Mouse (Mus musculus): ENCODE measurements around the gene Dhrs13. TPM values are rescaled to one million over a fixed set of nuclear protein-coding genes. Genes with fewer than 3 reads are reported as not detected.

Gene Dhrs13
- polyA plus RNA-seq, 1 experiment from 2014 or later = 17.1 TPM

DNA sequence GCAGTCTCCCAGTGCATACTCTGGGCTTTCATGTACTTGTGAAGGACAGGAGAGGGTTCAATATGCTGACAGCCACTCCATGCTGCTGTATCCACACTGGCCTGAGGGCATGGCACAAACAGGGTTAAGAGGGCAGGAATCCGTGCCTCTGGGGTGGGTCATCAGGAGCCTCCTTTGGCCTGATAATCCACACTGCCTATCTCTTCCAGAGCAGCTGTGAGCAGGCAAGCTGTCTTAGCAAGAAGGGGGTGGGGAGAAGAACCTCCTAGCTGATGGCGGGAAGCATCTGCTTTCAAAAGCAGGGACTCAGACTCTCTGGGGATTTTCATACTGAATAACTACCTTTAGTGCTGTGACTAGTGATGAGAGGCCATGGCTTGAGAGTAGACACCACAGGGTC, 33.8 kb downstream of the Dhrs13 start:
- no peak overlapping the region for H3K4me2 ChIP-seq (replicated peaks; ENCODE audit: low read depth, low read length)
- no peak overlapping the region for H3K27ac ChIP-seq (ENCODE audit: low read length)
- H3K4me3 ChIP-seq (ENCODE audit: low read length) = no peak overlapping the region
- 48% methylated on average over 2 of the region's 2 CpGs for WGBS
- H3K27me3 ChIP-seq (ENCODE audit: insufficient read depth, low read length) = no peaks in the 10 kb centered on the region
- no peaks in the 10 kb centered on the region for H3K4me1 ChIP-seq (ENCODE audit: insufficient read depth, low read length)
- no peaks in the 10 kb centered on the region for H3K9me3 ChIP-seq (ENCODE audit: low read length)
- no peaks in the 10 kb centered on the region for H3K36me3 ChIP-seq (ENCODE audit: insufficient read depth, low read length)
- H3K9ac ChIP-seq (replicated peaks; ENCODE audit: low read length) = no peak overlapping the region
- no peak for ATAC-seq (ENCODE audit: low FRiP score, low TSS enrichment)

- H3K27me3 ChIP-seq (ENCODE audit: insufficient read depth, low read length) = no peaks in the 10 kb centered on the region
- WGBS = 77% methylated on average over 2 of the region's 2 CpGs
- no peak overlapping the region for H3K9ac ChIP-seq (replicated peaks; ENCODE audit: low read length)
- H3K4me1 ChIP-seq (ENCODE audit: insufficient read depth, low read length) = no peaks in the 10 kb centered on the region
- no peak overlapping the region for H3K27ac ChIP-seq (ENCODE audit: low read length)
- H3K4me3 ChIP-seq (ENCODE audit: low read length) = no peak overlapping the region
- H3K9me3 ChIP-seq (ENCODE audit: low read length) = no peaks in the 10 kb centered on the region
- no peak for ATAC-seq (ENCODE audit: low FRiP score, low TSS enrichment)
- H3K4me2 ChIP-seq (replicated peaks; ENCODE audit: low read depth, low read length) = no peak overlapping the region
- no peaks in the 10 kb centered on the region for H3K36me3 ChIP-seq (ENCODE audit: insufficient read depth, low read length)
These were observed 34.6 kb downstream of the Dhrs13 start for GRCm38 (mm10) chr11:78066641-78067040.

GRCm38 (mm10) chr11:78067566-78067965, 35.5 kb downstream of the Dhrs13 start:
- WGBS = 72% methylated on average over 5 of the region's 5 CpGs
- no peak for ATAC-seq (ENCODE audit: low FRiP score, low TSS enrichment)
- no peak overlapping the region for H3K4me2 ChIP-seq (replicated peaks; ENCODE audit: low read depth, low read length)
- 0 out of 2 replicates have a peak, but pooled peaks cover 8% of the 10 kb centered on the region for H3K36me3 ChIP-seq (ENCODE audit: insufficient read depth, low read length)
- H3K9me3 ChIP-seq (ENCODE audit: low read length) = no peaks in the 10 kb centered on the region
- H3K4me3 ChIP-seq (ENCODE audit: low read length) = no peak overlapping the region
- no peak overlapping the region for H3K27ac ChIP-seq (ENCODE audit: low read length)
- H3K9ac ChIP-seq (replicated peaks; ENCODE audit: low read length) = no peak overlapping the region
- no peaks in the 10 kb centered on the region for H3K27me3 ChIP-seq (ENCODE audit: insufficient read depth, low read length)
- H3K4me1 ChIP-seq (ENCODE audit: insufficient read depth, low read length) = no peaks in the 10 kb centered on the region

GRCm38 (mm10) chr11:78069130-78069529, 37.0 kb downstream of the Dhrs13 start:
- no peaks in the 10 kb centered on the region for H3K27me3 ChIP-seq (ENCODE audit: insufficient read depth, low read length)
- H3K27ac ChIP-seq (ENCODE audit: low read length) = no peak overlapping the region
- no peak overlapping the region for H3K9ac ChIP-seq (replicated peaks; ENCODE audit: low read length)
- no peak overlapping the region for H3K4me3 ChIP-seq (ENCODE audit: low read length)
- H3K9me3 ChIP-seq (ENCODE audit: low read length) = no peaks in the 10 kb centered on the region
- no peak overlapping the region for H3K4me2 ChIP-seq (replicated peaks; ENCODE audit: low read depth, low read length)
- H3K4me1 ChIP-seq (ENCODE audit: insufficient read depth, low read length) = no peaks in the 10 kb centered on the region
- 88% methylated on average over 5 of the region's 5 CpGs for WGBS
- ATAC-seq (ENCODE audit: low FRiP score, low TSS enrichment) = no peak
- H3K36me3 ChIP-seq (ENCODE audit: insufficient read depth, low read length) = peaks cover 21% of the 10 kb centered on the region

DNA sequence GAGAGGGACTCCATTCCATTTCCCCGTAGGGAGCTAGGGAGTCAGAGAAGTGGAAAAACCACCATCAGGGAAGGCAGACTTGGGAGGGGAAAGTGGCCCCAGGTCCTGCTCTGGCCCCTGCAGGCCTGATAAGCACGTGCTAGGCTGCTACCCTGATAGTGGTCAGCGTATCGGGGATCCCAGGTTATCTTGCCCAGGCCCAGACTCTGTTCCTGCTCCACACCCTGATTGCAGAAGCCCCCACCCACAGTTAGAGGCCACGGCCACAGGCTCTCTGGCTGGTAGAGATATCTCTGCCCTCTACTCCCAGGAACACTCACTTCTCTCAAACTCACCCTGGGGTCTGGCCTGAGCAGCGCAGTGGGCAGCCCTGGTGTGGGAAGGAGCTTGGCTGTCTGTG, 37.6 kb downstream of the Dhrs13 start:
- no peak; the same call in 1 of the 2 replicates for ATAC-seq (ENCODE audit: low FRiP score, low TSS enrichment)
- Histone ChIP-seq H3K4me1 (ENCODE audit: insufficient read depth, low read length) (no peaks in the 10 kb centered on the region), H3K9me3 (ENCODE audit: low read length) (no peaks in the 10 kb centered on the region), H3K27me3 (ENCODE audit: insufficient read depth, low read length) (no peaks in the 10 kb centered on the region), H3K27ac (ENCODE audit: low read length) (no peak overlapping the region), H3K4me3 (ENCODE audit: low read length) (no peak overlapping the region), H3K36me3 (ENCODE audit: insufficient read depth, low read length) (peaks cover 26% of the 10 kb centered on the region), H3K9ac (replicated peaks; ENCODE audit: low read length) (no peak overlapping the region), H3K4me2 (replicated peaks; ENCODE audit: low read depth, low read length) (no peak overlapping the region)
- 81% methylated on average over 6 of the region's 6 CpGs for WGBS

DNA sequence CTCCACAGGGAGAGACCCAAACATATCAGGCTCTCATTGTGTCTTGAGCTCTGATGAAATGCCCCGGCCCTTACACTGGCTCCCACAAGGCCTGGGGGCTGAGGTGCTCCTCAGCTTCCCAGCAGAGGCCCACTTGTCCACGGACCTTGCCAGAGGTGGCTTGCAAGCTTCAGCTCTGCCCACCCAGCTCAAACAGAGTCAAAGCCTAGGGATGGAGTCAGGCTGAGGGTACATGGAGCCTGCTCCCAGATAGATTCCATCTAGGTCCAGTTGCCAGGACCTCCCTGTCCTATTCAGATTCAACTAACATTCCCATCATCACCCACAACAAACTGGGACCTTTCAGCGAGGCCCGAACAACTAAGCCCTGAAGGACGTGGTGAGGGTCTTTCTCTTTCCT, 39.9 kb downstream of the Dhrs13 start:
- H3K27ac ChIP-seq (ENCODE audit: low read length) = no peak overlapping the region
- peaks cover 44% of the 10 kb centered on the region for H3K36me3 ChIP-seq (ENCODE audit: insufficient read depth, low read length)
- no peaks in the 10 kb centered on the region for H3K9me3 ChIP-seq (ENCODE audit: low read length)
- no peaks in the 10 kb centered on the region for H3K4me1 ChIP-seq (ENCODE audit: insufficient read depth, low read length)
- no peak for ATAC-seq (ENCODE audit: low FRiP score, low TSS enrichment)
- H3K27me3 ChIP-seq (ENCODE audit: insufficient read depth, low read length) = no peaks in the 10 kb centered on the region
- 86% methylated on average over 5 of the region's 5 CpGs for WGBS
- H3K4me2 ChIP-seq (replicated peaks; ENCODE audit: low read depth, low read length) = no peak overlapping the region
- H3K4me3 ChIP-seq (ENCODE audit: low read length) = no peak overlapping the region
- H3K9ac ChIP-seq (replicated peaks; ENCODE audit: low read length) = no peak overlapping the region

DNA sequence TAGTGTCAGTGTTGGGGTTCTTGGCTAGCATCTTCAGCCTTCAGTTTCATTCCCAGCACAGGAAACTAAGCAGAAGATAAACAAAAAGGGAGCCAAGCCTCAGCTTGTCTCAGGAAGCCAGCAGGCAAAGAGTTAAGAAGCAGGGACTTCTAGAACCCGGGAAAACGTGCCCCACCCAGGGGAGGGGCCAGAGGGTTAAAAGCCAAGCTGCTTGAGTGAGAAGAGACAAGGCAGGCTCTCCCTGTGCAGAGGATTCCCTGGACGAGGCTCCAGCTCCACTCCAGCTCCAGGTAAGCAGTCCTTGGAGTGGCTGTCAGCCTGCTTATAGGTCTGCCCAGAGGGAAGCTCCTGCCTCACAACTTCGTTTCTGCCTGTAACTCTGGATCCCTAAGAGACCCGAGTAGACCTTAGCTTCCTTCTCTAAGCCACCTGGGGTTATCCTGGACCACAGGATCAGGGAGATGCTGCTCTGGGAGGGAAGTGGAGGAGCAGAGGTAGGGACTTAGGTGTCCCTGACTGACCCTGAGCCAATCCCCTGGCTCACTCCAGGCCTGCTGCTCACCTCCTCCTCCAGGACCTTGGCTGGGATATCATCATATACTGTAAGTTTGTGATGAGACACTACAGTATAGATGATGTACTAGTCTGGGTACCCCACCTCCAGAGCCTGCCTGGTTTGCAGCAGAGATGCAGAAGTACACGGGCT, 40.5 kb downstream of the Dhrs13 start:
- ATAC-seq (ENCODE audit: low FRiP score, low TSS enrichment) = no peak
- Histone ChIP-seq H3K27ac (ENCODE audit: low read length) (no peak overlapping the region), H3K4me1 (ENCODE audit: insufficient read depth, low read length) (no peaks in the 10 kb centered on the region), H3K4me3 (ENCODE audit: low read length) (no peak overlapping the region), H3K36me3 (ENCODE audit: insufficient read depth, low read length) (peaks cover 48% of the 10 kb centered on the region), H3K9me3 (ENCODE audit: low read length) (no peaks in the 10 kb centered on the region), H3K9ac (replicated peaks; ENCODE audit: low read length) (no peak overlapping the region), H3K27me3 (ENCODE audit: insufficient read depth, low read length) (no peaks in the 10 kb centered on the region), H3K4me2 (replicated peaks; ENCODE audit: low read depth, low read length) (no peak overlapping the region)
- WGBS = 29% methylated on average over 6 of the region's 6 CpGs

DNA sequence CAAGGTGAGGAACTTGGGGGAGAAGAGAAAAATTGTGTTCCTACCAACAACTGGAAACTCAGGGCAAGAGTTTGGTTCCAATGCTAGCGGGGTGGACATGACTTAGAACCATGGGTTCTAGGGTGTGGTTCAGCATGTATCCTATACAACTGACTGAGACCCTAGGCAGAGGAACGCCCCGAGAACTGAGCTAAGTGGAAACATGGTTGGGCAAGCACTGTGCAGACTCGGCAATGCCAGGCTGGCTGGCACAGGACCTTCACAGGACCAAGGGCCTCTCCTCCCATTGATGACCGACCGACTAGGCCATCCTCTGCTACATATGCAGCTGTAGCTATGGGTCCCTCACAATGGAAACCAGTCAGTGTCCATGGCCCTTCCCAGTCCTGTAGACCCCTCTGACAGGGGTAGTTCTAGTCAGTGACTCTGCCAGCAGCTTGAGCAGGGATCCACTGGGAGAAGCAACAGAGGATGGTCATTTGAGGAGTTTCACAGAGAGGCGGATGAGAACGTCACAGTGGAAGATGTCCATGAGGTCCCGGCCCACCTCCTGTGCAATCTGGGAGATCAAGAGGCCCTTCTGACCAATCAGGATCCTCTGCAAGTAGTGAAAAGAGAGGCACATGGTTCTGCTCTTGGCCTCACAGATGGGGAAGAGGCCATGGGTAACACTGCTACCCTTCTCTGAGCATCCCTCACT, 41.6 kb downstream of the Dhrs13 start:
- H3K9ac ChIP-seq (replicated peaks; ENCODE audit: low read length) = no peak overlapping the region
- H3K27ac ChIP-seq (ENCODE audit: low read length) = no peak overlapping the region
- H3K4me2 ChIP-seq (replicated peaks; ENCODE audit: low read depth, low read length) = no peak overlapping the region
- no peaks in the 10 kb centered on the region for H3K27me3 ChIP-seq (ENCODE audit: insufficient read depth, low read length)
- H3K9me3 ChIP-seq (ENCODE audit: low read length) = no peaks in the 10 kb centered on the region
- no peaks in the 10 kb centered on the region for H3K4me1 ChIP-seq (ENCODE audit: insufficient read depth, low read length)
- WGBS = 89% methylated on average over 9 of the region's 9 CpGs
- ATAC-seq (ENCODE audit: low FRiP score, low TSS enrichment) = no peak
- peaks cover 53% of the 10 kb centered on the region for H3K36me3 ChIP-seq (ENCODE audit: insufficient read depth, low read length)
- H3K4me3 ChIP-seq (ENCODE audit: low read length) = no peak overlapping the region

DNA sequence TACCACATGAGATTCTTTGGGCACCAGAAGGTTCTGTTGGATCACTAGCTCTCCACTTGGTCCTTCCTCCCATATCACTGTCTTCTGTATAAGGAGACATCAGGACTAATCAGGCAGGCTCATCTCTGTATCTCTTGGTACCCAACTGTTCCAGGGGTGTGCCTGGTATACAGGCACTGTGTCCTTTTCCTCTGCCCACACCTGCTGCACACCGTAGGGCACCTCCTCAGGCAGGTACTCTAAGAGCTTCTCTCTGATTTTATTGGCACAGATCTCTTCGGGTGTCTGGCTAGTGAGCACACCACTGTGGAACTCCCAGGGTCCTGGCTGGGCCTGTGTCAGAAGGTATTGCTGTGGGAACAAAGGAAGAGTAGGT, 42.2 kb downstream of the Dhrs13 start:
- 87% methylated on average over 2 of the region's 2 CpGs for WGBS
- Histone ChIP-seq H3K4me1 (ENCODE audit: insufficient read depth, low read length) (peaks cover under 1% of the 10 kb centered on the region), H3K4me2 (replicated peaks; ENCODE audit: low read depth, low read length) (no peak overlapping the region), H3K9me3 (ENCODE audit: low read length) (no peaks in the 10 kb centered on the region), H3K4me3 (ENCODE audit: low read length) (no peak overlapping the region), H3K9ac (replicated peaks; ENCODE audit: low read length) (no peak overlapping the region), H3K27ac (ENCODE audit: low read length) (no peak overlapping the region), H3K36me3 (ENCODE audit: insufficient read depth, low read length) (peaks cover 53% of the 10 kb centered on the region), H3K27me3 (ENCODE audit: insufficient read depth, low read length) (no peaks in the 10 kb centered on the region)
- no peak for ATAC-seq (ENCODE audit: low FRiP score, low TSS enrichment)

GRCm38 (mm10) chr11:78074666-78075065, 42.6 kb downstream of the Dhrs13 start:
- WGBS = 93% methylated on average over 4 of the region's 4 CpGs
- ATAC-seq (ENCODE audit: low FRiP score, low TSS enrichment) = no peak
- H3K9ac ChIP-seq (replicated peaks; ENCODE audit: low read length) = no peak overlapping the region
- H3K27me3 ChIP-seq (ENCODE audit: insufficient read depth, low read length) = no peaks in the 10 kb centered on the region
- H3K36me3 ChIP-seq (ENCODE audit: insufficient read depth, low read length) = peaks cover 53% of the 10 kb centered on the region
- no peak overlapping the region for H3K4me3 ChIP-seq (ENCODE audit: low read length)
- H3K4me1 ChIP-seq (ENCODE audit: insufficient read depth, low read length) = peaks cover 4% of the 10 kb centered on the region
- no peak overlapping the region for H3K4me2 ChIP-seq (replicated peaks; ENCODE audit: low read depth, low read length)
- H3K9me3 ChIP-seq (ENCODE audit: low read length) = no peaks in the 10 kb centered on the region
- H3K27ac ChIP-seq (ENCODE audit: low read length) = no peak overlapping the region
